Mouse (Mus musculus) limb, embryonic 15.5 days (tissue): ENCODE results near the gene Padi2. TPM values are rescaled to one million over a fixed set of nuclear protein-coding genes. Genes with fewer than 3 reads are reported as not detected.

Source experiments
- polyA plus RNA-seq: library from polyadenylated mRNA; unstranded; fragments of >200 nt; fragmentation: Nextera tagmentation; extraction: Ambion mirVana; gene quantifications from 2 replicates; pipeline ENCODE4 v1.2.1, GENCODE M21; 2015

Gene Padi2
- polyA plus RNA-seq, 1 experiment from 2014 or later, result 4.3 TPM

Other genes with a start within 250 kb of the Padi2 start
- gene Arhgef10l, start 240.3 kb upstream of the Padi2 start, polyA plus RNA-seq, result 22.4 and 23.0 TPM in 2 replicates
- 31.0 and 32.5 TPM in 2 replicates for gene Rcc2, start 205.8 kb upstream of the Padi2 start, polyA plus RNA-seq
- not detected in 2 replicates for gene Padi6, start 163.7 kb upstream of the Padi2 start, polyA plus RNA-seq
- 0.19 and 0.56 TPM in 2 replicates for gene Padi4, start 132.1 kb upstream of the Padi2 start, polyA plus RNA-seq
- 0.45 and 0.59 TPM in 2 replicates for gene Padi3, start 95.7 kb upstream of the Padi2 start, polyA plus RNA-seq
- 0.14 and 0.20 TPM in 2 replicates for gene Padi1, start 60.6 kb upstream of the Padi2 start, polyA plus RNA-seq
- gene Sdhb, start 54.9 kb downstream of the Padi2 start, polyA plus RNA-seq, result 333 and 348 TPM in 2 replicates
- 37.3 and 41.0 TPM in 2 replicates for gene Atp13a2, start 80.5 kb downstream of the Padi2 start, polyA plus RNA-seq
- 958 and 1,066 TPM in 2 replicates for gene Mfap2, start 104.1 kb downstream of the Padi2 start, polyA plus RNA-seq
- gene Crocc, start 154.2 kb downstream of the Padi2 start, polyA plus RNA-seq, result 4.0 and 5.8 TPM in 2 replicates
- gene Necap2, start 172.0 kb downstream of the Padi2 start, polyA plus RNA-seq, result 95.8 and 104 TPM in 2 replicates
- gene Spata21, start 182.0 kb downstream of the Padi2 start, polyA plus RNA-seq, result 0.14 and 0.36 TPM in 2 replicates
- 46.9 and 51.9 TPM in 2 replicates for gene Szrd1, start 233.4 kb downstream of the Padi2 start, polyA plus RNA-seq
- gene Fbxo42, start 241.6 kb downstream of the Padi2 start, polyA plus RNA-seq, result 22.5 and 25.4 TPM in 2 replicates